Mouse (Mus musculus) frontal cortex, postnatal 10 days (tissue): ENCODE measurements around the gene Vsx1.

Source experiments
- DNase-seq, 2 experiments: peaks; one replicate each; pipeline ENCODE4 v3.0.0; 2022; ENCODE audit warnings: low spot score in 2 of 2, mixed read lengths in 1 of 2

The Vsx1 gene

GRCm38 (mm10) chr2:150689223-150689800 is at the start of gene Vsx1:
Gene Vsx1 (minus strand): TSS chr2:150689360.
- DNase-seq, result no peak

- DNase-seq, result no peak
Measured at GRCm38 (mm10) chr2:150737881-150738280, 48.7 kb upstream of the Vsx1 start.

- DNase-seq, result no peak
Measured at GRCm38 (mm10) chr2:150735756-150736576, 46.8 kb upstream of the Vsx1 start.

- DNase-seq, result no peak
Measured at GRCm38 (mm10) chr2:150712167-150712674, 23.1 kb upstream of the Vsx1 start.

- no peak for DNase-seq
Measured at GRCm38 (mm10) chr2:150691481-150692170, 2.5 kb upstream of the Vsx1 start.

- no peak for DNase-seq
Measured at GRCm38 (mm10) chr2:150690216-150690615, 1.1 kb upstream of the Vsx1 start.

GRCm38 (mm10) chr2:150688541-150689186 is 496 bp downstream of the Vsx1 start:
- peak; percentile 34 to 66 for DNase-seq

GRCm38 (mm10) chr2:150687871-150688540 is 1.2 kb downstream of the Vsx1 start:
- no peak for DNase-seq

- DNase-seq, result no peak
Measured at GRCm38 (mm10) chr2:150685389-150685788, 3.8 kb downstream of the Vsx1 start.

- DNase-seq, result no peak
Measured at GRCm38 (mm10) chr2:150684451-150684850, 4.7 kb downstream of the Vsx1 start.

- DNase-seq, result no peak
Measured at GRCm38 (mm10) chr2:150681581-150681980, 7.6 kb downstream of the Vsx1 start.

GRCm38 (mm10) chr2:150678392-150678791 is 10.8 kb downstream of the Vsx1 start:
- DNase-seq, result peak in 1 of 2 experiments; percentile 62

- DNase-seq, result no peak
Measured at GRCm38 (mm10) chr2:150675525-150675924, 13.6 kb downstream of the Vsx1 start.

- DNase-seq, result peak in 1 of 2 experiments; percentile 62
Measured at GRCm38 (mm10) chr2:150674900-150675299, 14.3 kb downstream of the Vsx1 start.

GRCm38 (mm10) chr2:150673929-150674328 is 15.2 kb downstream of the Vsx1 start:
- DNase-seq, result peak in 1 of 2 experiments; percentile 20

GRCm38 (mm10) chr2:150671609-150672290 is 17.4 kb downstream of the Vsx1 start:
- DNase-seq, result no peak

- DNase-seq, result no peak
Measured at GRCm38 (mm10) chr2:150670926-150671325, 18.2 kb downstream of the Vsx1 start.

GRCm38 (mm10) chr2:150669454-150670045 is 19.6 kb downstream of the Vsx1 start:
- DNase-seq, result peak in 1 of 2 experiments; percentile 29

- DNase-seq, result no peak
Measured at GRCm38 (mm10) chr2:150668956-150669355, 20.2 kb downstream of the Vsx1 start.
